Mouse (Mus musculus): ENCODE measurements around the gene Pgam5. TPM values are rescaled to one million over a fixed set of nuclear protein-coding genes. Genes with fewer than 3 reads are reported as not detected.

Pgam5 gene
- polyA plus RNA-seq, 1 experiment from 2014 or later = 54.7 TPM

GRCm38 (mm10) chr5:110211312-110211711 is 58.4 kb downstream of the Pgam5 start:
- 87% methylated on average over 2 of the region's 2 CpGs for WGBS
- Histone ChIP-seq H3K4me3 (ENCODE audit: low read length) (no peak overlapping the region), H3K9ac (ENCODE audit: low read depth, low read length) (no peak overlapping the region), H3K4me2 (ENCODE audit: low read depth, low read length) (no peak overlapping the region), H3K36me3 (ENCODE audit: control insufficient read depth, insufficient read depth, low read length) (peaks cover 32% of the 10 kb centered on the region), H3K9me3 (ENCODE audit: control insufficient read depth, low read length) (no peaks in the 10 kb centered on the region), H3K4me1 (ENCODE audit: control insufficient read depth, insufficient read depth, low read length) (no peaks in the 10 kb centered on the region), H3K27me3 (replicated peaks; ENCODE audit: control insufficient read depth, insufficient read depth, low read length) (no peaks in the 10 kb centered on the region), H3K27ac (ENCODE audit: low read length) (no peak overlapping the region)
- no peak for ATAC-seq

Other genes with a start within 250 kb of the Pgam5 start
- gene Gm17655, start 197.4 kb downstream of the Pgam5 start, polyA plus RNA-seq (2015; fragmentation: Nextera tagmentation; extraction: Ambion mirVana) = 3.2 and 3.7 TPM in 2 replicates
- gene Gm35315, start 175.5 kb downstream of the Pgam5 start, polyA plus RNA-seq (2015; fragmentation: Nextera tagmentation; extraction: Ambion mirVana) = 1.5 and 2.1 TPM in 2 replicates
- gene Plcxd1, start 169.9 kb downstream of the Pgam5 start, polyA plus RNA-seq (2015; fragmentation: Nextera tagmentation; extraction: Ambion mirVana) = 0.80 and 0.84 TPM in 2 replicates
- 28.3 and 29.6 TPM in 2 replicates for gene Gtpbp6, start 161.7 kb downstream of the Pgam5 start, polyA plus RNA-seq (2015; fragmentation: Nextera tagmentation; extraction: Ambion mirVana)
- 2.3 and 2.7 TPM in 2 replicates for gene Zfp605, start 159.8 kb downstream of the Pgam5 start, polyA plus RNA-seq (2015; fragmentation: Nextera tagmentation; extraction: Ambion mirVana)
- 35.1 and 35.6 TPM in 2 replicates for gene Chfr, start 134.1 kb downstream of the Pgam5 start, polyA plus RNA-seq (2015; fragmentation: Nextera tagmentation; extraction: Ambion mirVana)
- gene Golga3, start 93.2 kb downstream of the Pgam5 start, polyA plus RNA-seq (2015; fragmentation: Nextera tagmentation; extraction: Ambion mirVana) = 13.7 and 14.5 TPM in 2 replicates
- gene Ankle2, start 38.9 kb downstream of the Pgam5 start, polyA plus RNA-seq (2015; fragmentation: Nextera tagmentation; extraction: Ambion mirVana) = 12.9 and 16.9 TPM in 2 replicates
- gene Pxmp2, start 16.3 kb upstream of the Pgam5 start, polyA plus RNA-seq (2015; fragmentation: Nextera tagmentation; extraction: Ambion mirVana) = 7.7 and 8.0 TPM in 2 replicates
- 14.5 and 15.7 TPM in 2 replicates for gene Pole, start 16.4 kb upstream of the Pgam5 start, polyA plus RNA-seq (2015; fragmentation: Nextera tagmentation; extraction: Ambion mirVana)
- 1.2 and 1.4 TPM in 2 replicates for gene P2rx2, start 73.3 kb upstream of the Pgam5 start, polyA plus RNA-seq (2015; fragmentation: Nextera tagmentation; extraction: Ambion mirVana)
- gene Lrcol1, start 74.8 kb upstream of the Pgam5 start, polyA plus RNA-seq (2015; fragmentation: Nextera tagmentation; extraction: Ambion mirVana) = not detected in 2 replicates
- 4.3 TPM in 2 replicates for gene Fbrsl1, start 178.6 kb upstream of the Pgam5 start, polyA plus RNA-seq (2015; fragmentation: Nextera tagmentation; extraction: Ambion mirVana)

Data from intestine, embryonic 16.5 days (tissue).